Mouse (Mus musculus) midbrain, embryonic 14.5 days (tissue): ENCODE results near the gene Flrt1. TPM values are rescaled to one million over a fixed set of nuclear protein-coding genes. Genes with fewer than 3 reads are reported as not detected.

Experiments
- ATAC-seq: fragments of 200-750 bp; cut with Nextera tagmentation; 2 replicates; pipeline ENCODE4 v1.8.0; 2017; ENCODE audit warnings: moderate number of reproducible peaks, moderate library complexity; ENCODE audit not compliant: low FRiP score, low TSS enrichment
- DNase-seq: peaks from one replicate; pipeline ENCODE4 v3.0.0-alpha.2; 2015
- H3K27ac ChIP-seq: fragments of 300-500 bp; sonication (generic); replicated peaks from 2 replicates; pipeline ENCODE4 v1.5.1; 2014; ENCODE audit warnings: mild to moderate bottlenecking, low read depth, low read length, moderate library complexity
- H3K27me3 ChIP-seq: fragments of 300-500 bp; sonication (generic); 2 replicates; pipeline ENCODE4 v1.6.1; 2014; ENCODE audit warnings: low read length, control low read depth, mixed read lengths; ENCODE audit not compliant: control insufficient read depth, insufficient read depth
- H3K36me3 ChIP-seq: fragments of 300-500 bp; sonication (generic); 2 replicates; pipeline ENCODE4 v1.6.1; 2014; ENCODE audit warnings: low read length, control low read depth; ENCODE audit not compliant: control insufficient read depth, insufficient read depth
- H3K4me1 ChIP-seq: fragments of 300-500 bp; sonication (generic); 2 replicates; pipeline ENCODE4 v1.6.1; 2014; ENCODE audit warnings: mild to moderate bottlenecking, antibody characterized with exemption, low read length, control low read depth; ENCODE audit not compliant: control insufficient read depth, insufficient read depth
- H3K4me2 ChIP-seq: fragments of 300-500 bp; sonication (generic); 2 replicates; pipeline ENCODE4 v1.6.1; 2014; ENCODE audit warnings: mild to moderate bottlenecking, low read length, moderate library complexity
- H3K4me3 ChIP-seq: fragments of 300-500 bp; sonication (generic); replicated peaks from 2 replicates; pipeline ENCODE4 v1.5.1; 2014; ENCODE audit warnings: low read depth, low read length
- H3K9ac ChIP-seq: fragments of 300-500 bp; sonication (generic); replicated peaks from 2 replicates; pipeline ENCODE4 v1.6.1; 2014; ENCODE audit warnings: mild to moderate bottlenecking, low read length, moderate library complexity
- H3K9me3 ChIP-seq: fragments of 300-500 bp; sonication (generic); 2 replicates; pipeline ENCODE4 v1.6.1; 2016; ENCODE audit warnings: low read length, control low read depth, mixed read lengths; ENCODE audit not compliant: control insufficient read depth
- WGBS: fragments of 180-500 bp; shearing (Covaris S2); extraction: QIAGEN DNeasy Blood & Tissue Kit; methylation state at CpG from one replicate; pipeline ENCODE4 v1.1.7; 2014; 5-methylcytosine and 5-hydroxymethylcytosine counted together
- polyA plus RNA-seq: library from polyadenylated mRNA; unstranded; fragments of >200 nt; fragmentation: Nextera tagmentation; extraction: Ambion mirVana; gene quantifications from 2 replicates; pipeline ENCODE4 v1.2.1, GENCODE M21; 2014

Flrt1 gene
- polyA plus RNA-seq, 1 experiment from 2014 or later: 10.2 TPM

DNA sequence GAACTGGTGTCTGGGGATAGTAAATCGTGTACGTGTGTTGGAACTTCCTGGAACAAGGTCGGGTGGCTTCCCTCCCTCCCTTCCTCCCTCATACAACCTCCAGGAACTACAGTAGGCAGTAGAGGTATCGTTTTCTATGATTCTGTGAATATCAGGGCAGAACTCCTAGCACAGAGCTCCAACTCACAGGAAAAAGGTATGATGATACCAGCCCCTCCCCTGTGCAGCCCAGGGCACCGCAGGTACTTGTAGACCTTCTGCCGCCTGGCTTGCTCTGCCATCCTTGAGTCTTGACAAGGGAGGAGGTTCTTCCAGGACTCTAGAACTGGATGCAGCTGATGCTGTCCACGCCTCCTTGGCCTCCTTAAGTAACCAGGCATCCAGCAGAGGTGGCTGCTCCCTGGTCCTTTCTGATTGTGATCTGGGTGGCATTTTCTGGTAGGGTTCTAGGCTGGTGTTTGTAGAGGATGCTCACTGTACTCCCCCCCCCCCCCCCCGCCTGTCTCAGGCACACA, 38.6 kb downstream of the Flrt1 start:
- H3K9me3 ChIP-seq: no peaks in the 10 kb centered on the region
- H3K27me3 ChIP-seq: no peaks in the 10 kb centered on the region
- no peak overlapping the region; the same call in 1 of the 2 replicates for H3K9ac ChIP-seq
- DNase-seq: no peak
- peaks cover 51% of the 10 kb centered on the region for H3K4me1 ChIP-seq
- H3K36me3 ChIP-seq: no peaks in the 10 kb centered on the region
- WGBS: 47% methylated on average over 8 of the region's 8 CpGs
- no peak overlapping the region for H3K27ac ChIP-seq
- no peak overlapping the region for H3K4me3 ChIP-seq
- ATAC-seq: no peak
- H3K4me2 ChIP-seq: no peak overlapping the region

DNA sequence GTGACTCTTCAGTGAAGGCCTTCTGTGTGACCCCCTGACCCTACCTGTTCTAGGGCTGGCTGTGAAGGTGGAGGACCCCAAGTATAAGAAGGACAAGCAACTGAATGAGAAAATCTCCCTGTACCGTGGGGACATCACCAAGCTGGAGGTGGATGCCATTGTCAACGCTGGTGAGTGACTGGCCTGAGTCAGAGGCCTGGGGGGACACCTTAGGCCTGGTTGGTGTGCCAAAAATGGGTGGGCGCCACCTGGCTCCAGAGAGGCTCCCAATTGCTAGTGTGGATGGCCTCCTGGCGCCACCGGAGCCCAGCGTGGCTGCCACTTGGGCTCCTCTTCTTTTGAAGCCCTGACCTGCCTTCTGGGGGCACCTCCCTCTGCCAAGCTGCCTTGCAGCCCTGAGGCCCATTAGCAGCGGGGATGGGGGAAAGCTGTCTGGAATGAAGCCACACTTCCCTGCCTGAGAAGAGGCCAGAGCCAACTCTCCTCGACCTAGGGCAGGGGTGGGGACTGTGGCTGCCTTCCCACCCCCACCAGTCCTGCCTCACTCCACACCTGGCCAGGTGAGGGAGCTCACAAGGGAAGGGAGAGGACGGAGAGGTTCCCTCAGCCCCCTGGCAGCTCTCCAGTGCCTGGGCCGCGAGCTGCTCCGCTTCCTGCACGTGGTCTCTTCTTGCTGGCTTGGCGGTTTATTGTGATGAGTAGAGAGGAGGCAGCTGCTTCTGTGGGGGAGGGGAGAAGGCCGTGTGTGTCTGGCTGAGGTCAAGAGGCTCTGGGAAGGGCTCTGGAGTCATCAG, 39.3 kb downstream of the Flrt1 start:
- ATAC-seq: no peak
- no peak overlapping the region for H3K4me2 ChIP-seq

DNA sequence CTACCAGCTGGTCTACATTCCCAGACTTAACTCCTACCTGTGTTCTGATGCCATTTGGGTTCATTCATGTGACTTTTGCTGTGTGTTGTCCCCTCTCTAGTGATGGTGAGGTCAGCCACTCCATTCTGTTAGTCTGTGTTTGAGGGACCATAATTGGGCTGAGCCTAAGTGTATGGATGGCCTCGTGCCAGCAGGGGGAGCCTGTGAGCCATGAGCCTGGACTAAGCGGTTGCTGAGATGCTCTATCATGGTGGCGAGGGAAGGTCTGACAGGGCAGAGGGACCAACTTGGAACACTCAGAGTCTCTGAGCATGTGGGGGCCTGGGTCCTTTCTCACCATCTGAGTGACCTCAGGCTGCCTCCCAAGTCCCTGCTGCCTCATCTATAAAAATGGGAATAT, 41.0 kb downstream of the Flrt1 start:
- ATAC-seq (peak; percentile 44; the same call in 1 of the 2 replicates), DNase-seq (peak; percentile 93)
- Histone ChIP-seq H3K27ac (no peak overlapping the region), H3K4me3 (no peak overlapping the region), H3K27me3 (peaks cover 2% of the 10 kb centered on the region; the same call in 1 of the 2 replicates), H3K4me1 (peaks cover 31% of the 10 kb centered on the region), H3K36me3 (no peaks in the 10 kb centered on the region), H3K4me2 (no peak overlapping the region), H3K9me3 (no peaks in the 10 kb centered on the region), H3K9ac (no peak overlapping the region)
- WGBS: 0% methylated on average over 3 of the region's 3 CpGs

More for the DNA sequence above, 39.3 kb downstream of the Flrt1 start:
- WGBS: 37% methylated on average over 15 of the region's 15 CpGs
- Histone ChIP-seq H3K27ac (0 out of 2 replicates have a peak overlapping the region, but pooled peaks have one; percentile 38), H3K27me3 (0 out of 2 replicates have a peak, but pooled peaks cover 2% of the 10 kb centered on the region), H3K9me3 (no peaks in the 10 kb centered on the region), H3K4me3 (no peak overlapping the region), H3K9ac (no peak overlapping the region; the same call in 1 of the 2 replicates), H3K4me1 (peaks cover 47% of the 10 kb centered on the region), H3K36me3 (no peaks in the 10 kb centered on the region)
- peak; percentile 67 for DNase-seq

DNA sequence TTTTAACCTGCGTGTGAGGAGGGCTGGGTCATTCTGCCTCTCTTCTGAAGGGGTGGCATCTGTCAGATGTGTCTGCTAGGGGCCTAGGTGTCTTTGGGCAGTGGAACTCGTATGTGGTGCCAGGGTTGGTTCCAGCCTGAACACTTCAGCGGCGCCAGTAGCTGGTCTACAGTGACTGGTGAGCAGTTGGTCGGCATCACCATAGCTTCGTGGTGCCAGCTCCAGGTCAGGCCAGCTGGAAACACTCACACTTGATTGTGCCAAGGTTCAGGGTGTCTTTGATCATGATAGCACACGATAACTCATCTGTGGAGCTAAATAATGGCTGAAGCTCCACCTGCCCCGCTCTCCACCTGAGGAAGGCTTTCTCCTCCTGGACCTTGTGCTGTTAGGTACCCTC, 42.6 kb downstream of the Flrt1 start:
- Histone ChIP-seq H3K4me1 (peaks cover 20% of the 10 kb centered on the region), H3K27me3 (peaks cover 5% of the 10 kb centered on the region; the same call in 1 of the 2 replicates), H3K36me3 (no peaks in the 10 kb centered on the region), H3K9me3 (no peaks in the 10 kb centered on the region), H3K4me2 (no peak overlapping the region), H3K4me3 (no peak overlapping the region), H3K9ac (no peak overlapping the region), H3K27ac (no peak overlapping the region)
- 93% methylated on average over 8 of the region's 8 CpGs for WGBS
- no peak for DNase-seq
- no peak for ATAC-seq

DNA sequence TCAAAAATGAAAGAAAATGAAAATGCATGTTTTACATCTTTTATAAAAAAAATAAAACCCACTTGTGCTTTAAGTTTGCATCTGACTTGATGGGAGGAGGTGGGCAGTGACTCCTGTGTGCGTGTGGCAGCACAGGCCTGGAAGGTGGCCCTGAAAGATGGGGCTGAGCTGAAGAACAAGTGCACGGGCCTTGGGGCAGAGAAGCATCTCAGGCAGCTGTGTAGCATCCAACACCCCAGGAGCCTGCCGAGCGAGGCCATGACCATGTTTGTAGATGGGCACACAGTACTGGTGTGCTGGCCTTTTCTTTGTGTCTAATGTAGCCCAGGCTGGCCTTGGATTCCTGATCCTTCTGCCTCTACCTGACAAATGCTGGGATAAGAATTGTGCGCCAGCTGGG, 43.4 kb downstream of the Flrt1 start:
- peaks cover 9% of the 10 kb centered on the region; the same call in 1 of the 2 replicates for H3K27me3 ChIP-seq
- no peaks in the 10 kb centered on the region for H3K36me3 ChIP-seq
- H3K27ac ChIP-seq: no peak overlapping the region
- no peak overlapping the region for H3K4me3 ChIP-seq
- WGBS: 88% methylated on average over 5 of the region's 5 CpGs
- ATAC-seq: no peak
- H3K9ac ChIP-seq: no peak overlapping the region
- DNase-seq: no peak
- H3K4me1 ChIP-seq: peaks cover 22% of the 10 kb centered on the region
- H3K9me3 ChIP-seq: no peaks in the 10 kb centered on the region
- no peak overlapping the region for H3K4me2 ChIP-seq

DNA sequence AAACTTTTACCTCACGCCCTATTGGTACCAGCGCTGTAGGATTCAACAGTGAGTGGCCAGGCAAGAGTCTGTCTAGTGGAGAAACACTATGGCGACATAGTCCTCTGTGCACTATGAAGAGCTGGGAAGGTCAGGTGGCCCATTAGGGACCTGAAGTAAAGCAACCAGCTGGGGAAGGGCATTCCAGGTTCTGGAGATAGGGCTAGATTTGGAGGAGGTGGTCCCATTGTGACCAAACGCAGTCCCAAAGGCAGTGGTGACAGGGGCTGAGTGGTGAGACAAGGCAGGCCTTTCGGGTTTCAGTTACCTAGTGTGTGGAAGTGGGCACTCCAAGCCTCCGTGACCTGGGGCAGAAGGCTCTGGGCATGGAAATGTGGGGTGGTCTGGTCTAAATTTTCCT, 47.0 kb downstream of the Flrt1 start:
- H3K36me3 ChIP-seq: no peaks in the 10 kb centered on the region
- no peak overlapping the region for H3K27ac ChIP-seq
- no peak overlapping the region for H3K9ac ChIP-seq
- peaks cover 14% of the 10 kb centered on the region for H3K4me1 ChIP-seq
- peaks cover 21% of the 10 kb centered on the region; the same call in 1 of the 2 replicates for H3K27me3 ChIP-seq
- no peak for DNase-seq
- peak overlapping the region; percentile 99; the same call in 1 of the 2 replicates for H3K4me2 ChIP-seq
- ATAC-seq: no peak
- H3K9me3 ChIP-seq: no peaks in the 10 kb centered on the region
- no peak overlapping the region for H3K4me3 ChIP-seq
- 47% methylated on average over 6 of the region's 6 CpGs for WGBS

DNA sequence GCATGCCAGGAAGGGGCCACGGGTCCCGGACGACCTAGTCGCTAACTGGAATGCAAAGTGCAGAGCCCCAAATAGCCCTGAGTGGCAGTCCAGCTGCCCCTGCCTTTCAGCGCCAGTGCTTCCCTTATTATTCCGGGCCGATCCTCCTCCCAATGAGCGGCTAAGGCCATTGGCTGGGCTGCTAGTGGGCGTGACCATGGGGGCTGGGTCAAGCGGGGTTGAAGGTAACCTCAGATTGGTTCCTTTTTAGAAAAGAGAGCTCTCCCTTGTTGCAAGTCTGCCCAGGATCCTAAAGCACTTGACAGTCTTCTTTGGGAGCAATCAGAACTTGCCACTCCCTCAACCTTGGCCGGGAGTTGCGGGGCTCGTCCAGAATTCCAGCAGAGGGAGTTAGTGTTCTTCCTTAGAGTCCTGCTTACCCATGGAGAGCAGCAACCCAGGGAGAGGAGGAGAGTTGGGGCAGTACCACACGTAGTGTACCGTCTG, 47.8 kb downstream of the Flrt1 start:
- WGBS: 1% methylated on average over 15 of the region's 15 CpGs
- H3K4me3 ChIP-seq: peak overlapping the region; percentile 64
- H3K4me1 ChIP-seq: peaks cover 14% of the 10 kb centered on the region
- no peaks in the 10 kb centered on the region for H3K36me3 ChIP-seq
- H3K27ac ChIP-seq: no peak overlapping the region
- peak overlapping the region; percentile 99 for H3K4me2 ChIP-seq
- H3K9me3 ChIP-seq: no peaks in the 10 kb centered on the region
- peak; percentile 62 for ATAC-seq
- H3K27me3 ChIP-seq: peaks cover 21% of the 10 kb centered on the region; the same call in 1 of the 2 replicates
- H3K9ac ChIP-seq: no peak overlapping the region
- peak; percentile 76 for DNase-seq

DNA sequence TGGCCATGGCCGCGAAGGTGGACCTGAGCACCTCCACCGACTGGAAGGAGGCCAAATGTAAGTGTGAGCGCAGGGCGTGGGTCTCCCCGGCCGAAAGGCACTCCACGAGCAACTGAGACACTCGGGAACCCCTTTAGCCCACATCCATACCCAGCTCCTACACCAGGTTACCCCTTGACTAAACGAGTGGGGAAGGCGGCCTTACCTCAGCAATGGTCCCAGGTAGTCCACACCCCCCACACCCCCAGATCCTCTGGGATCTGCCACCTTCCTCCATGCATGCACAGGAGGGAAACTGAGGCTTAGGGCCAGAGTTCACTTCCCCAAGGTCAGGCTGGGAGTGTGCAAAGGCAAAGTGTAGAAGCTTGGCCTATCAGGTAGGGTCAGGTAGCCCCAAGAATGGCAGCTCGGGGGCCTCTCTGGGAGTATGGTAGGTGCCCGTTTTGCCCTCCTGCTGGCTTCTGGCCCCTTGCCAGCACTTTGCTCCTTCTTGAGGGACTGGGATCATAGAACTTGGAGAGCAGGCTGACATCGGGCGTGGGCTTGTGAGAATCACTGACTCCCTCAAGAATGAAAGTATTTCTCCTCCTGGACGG, 48.3 kb downstream of the Flrt1 start:
- Histone ChIP-seq H3K4me3 (peak overlapping the region; percentile 64), H3K9me3 (no peaks in the 10 kb centered on the region), H3K27ac (no peak overlapping the region), H3K36me3 (no peaks in the 10 kb centered on the region), H3K9ac (peak overlapping the region; percentile 60), H3K4me1 (peaks cover 14% of the 10 kb centered on the region), H3K27me3 (peaks cover 21% of the 10 kb centered on the region; the same call in 1 of the 2 replicates), H3K4me2 (peak overlapping the region; percentile 99)
- peak; percentile 41; the same call in 1 of the 2 replicates for ATAC-seq
- peak; percentile 52 for DNase-seq
- WGBS: 3% methylated on average over 16 of the region's 16 CpGs
